Mouse (Mus musculus) liver, postnatal 0 days (tissue): ENCODE data around the gene Gucd1. TPM values are rescaled to one million over a fixed set of nuclear protein-coding genes. Genes with fewer than 3 reads are reported as not detected.
A peak's percentile ranks its signal among the peaks of the same experiment; 100 is the strongest.

Experiments
- ATAC-seq: fragments of 200-750 bp; cut with Nextera tagmentation; 2 replicates; pipeline ENCODE4 v1.8.0; 2017; ENCODE audit warnings: mild to moderate bottlenecking, moderate library complexity
- DNase-seq: peaks from one replicate; pipeline ENCODE4 v3.0.0-alpha.2; 2016
- H3K27ac ChIP-seq: fragments of 300-500 bp; sonication (generic); 2 replicates; pipeline ENCODE4 v1.5.1; 2014; ENCODE audit warnings: antibody characterized with exemption, moderate library complexity, mild to moderate bottlenecking, low read depth
- H3K27me3 ChIP-seq: fragments of 300-500 bp; sonication (generic); 2 replicates; pipeline ENCODE4 v1.6.1; 2014; ENCODE audit warnings: low read length, control low read depth, mixed read lengths; ENCODE audit not compliant: insufficient read depth
- H3K36me3 ChIP-seq: fragments of 300-500 bp; sonication (generic); replicated peaks from 2 replicates; pipeline ENCODE4 v1.6.1; 2014; ENCODE audit warnings: mild to moderate bottlenecking, control low read depth, low read length, moderate library complexity, mixed read lengths; ENCODE audit not compliant: insufficient read depth
- H3K4me1 ChIP-seq: fragments of 300-500 bp; sonication (generic); 2 replicates; pipeline ENCODE4 v1.6.1; 2014; ENCODE audit warnings: antibody characterized with exemption, mild to moderate bottlenecking, control low read depth; ENCODE audit not compliant: insufficient read depth
- H3K4me2 ChIP-seq: fragments of 300-500 bp; sonication (generic); 2 replicates; pipeline ENCODE4 v1.6.1; 2014; ENCODE audit warnings: low read depth, mild to moderate bottlenecking, low read length, moderate library complexity, mixed read lengths
- H3K4me3 ChIP-seq: fragments of 300-500 bp; sonication (generic); 2 replicates; pipeline ENCODE4 v1.5.1; 2014; ENCODE audit warnings: low read depth, low read length
- H3K9ac ChIP-seq: fragments of 300-500 bp; sonication (generic); replicated peaks from 2 replicates; pipeline ENCODE4 v1.6.1; 2014; ENCODE audit warnings: mild to moderate bottlenecking, moderate library complexity
- H3K9me3 ChIP-seq: fragments of 300-500 bp; sonication (generic); 2 replicates; pipeline ENCODE4 v1.6.1; 2016; ENCODE audit warnings: mild to moderate bottlenecking, control low read depth, low read length, mixed read lengths
- CTCF ChIP-seq: sonication (generic); IDR thresholded peaks from 2 replicates; pipeline ENCODE4 v1.5.1; 2016; ENCODE audit warnings: antibody characterized with exemption, low read depth
- EP300 ChIP-seq: IDR thresholded peaks from 2 replicates; pipeline ENCODE4 v1.6.1; 2016; ENCODE audit warnings: antibody characterized with exemption, low read depth, mild to moderate bottlenecking
- WGBS: fragments of 180-500 bp; shearing (Covaris S2); extraction: QIAGEN DNeasy Blood & Tissue Kit; methylation state at CpG from one replicate; pipeline ENCODE4 v1.1.7; 2014; ENCODE audit not compliant: insufficient replicate concordance; 5-methylcytosine and 5-hydroxymethylcytosine counted together
- polyA plus RNA-seq: library from polyadenylated mRNA; unstranded; fragments of >200 nt; fragmentation: Nextera tagmentation; extraction: Ambion mirVana; gene quantifications from 2 replicates; pipeline ENCODE4 v1.2.1, GENCODE M21; 2015

Gucd1 gene
- polyA plus RNA-seq, 1 experiment from 2014 or later, result 45.6 TPM

DNA sequence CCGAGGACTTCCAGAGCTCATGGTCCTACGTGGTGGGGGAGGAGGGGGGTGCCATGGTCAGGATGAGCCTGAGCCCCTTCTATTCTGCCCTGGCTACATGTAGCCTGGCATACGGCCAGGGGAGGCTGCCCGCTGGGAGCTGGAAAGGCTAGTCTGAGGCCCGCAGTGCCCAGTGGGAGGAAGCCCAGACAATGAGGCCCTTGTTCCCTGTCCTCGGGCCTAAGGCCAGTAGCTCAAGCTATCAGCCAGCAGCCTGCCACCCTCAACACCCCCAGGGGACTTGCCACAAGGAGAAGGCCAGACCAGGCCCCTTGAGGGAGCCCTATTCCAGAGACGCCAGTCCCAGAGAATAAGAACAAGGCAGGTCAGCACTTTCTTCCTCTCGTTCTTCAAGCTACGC lies 38.3 kb upstream of the Gucd1 start:
- no peak for ATAC-seq
- no peak for TF ChIP-seq EP300
- TF ChIP-seq CTCF, result no peak

DNA sequence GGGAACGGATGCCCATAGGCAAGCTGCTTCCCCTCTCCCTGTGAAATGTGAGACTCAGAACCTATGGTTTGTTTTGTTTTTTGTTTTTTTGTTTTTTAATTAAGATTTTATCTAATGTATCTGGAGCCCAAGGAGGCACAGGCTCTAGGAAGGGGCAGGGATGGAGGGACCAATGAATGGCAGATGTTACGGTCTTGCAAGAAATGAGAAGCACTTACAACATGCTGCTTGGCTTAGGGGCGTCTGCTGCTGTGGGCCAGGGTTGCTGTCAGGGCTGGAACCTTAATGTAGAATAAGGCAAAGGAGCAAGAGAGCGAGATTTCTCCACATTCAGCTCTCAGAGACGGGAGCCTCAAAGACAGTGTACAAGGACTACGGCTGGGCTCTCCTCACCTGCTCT lies 37.8 kb upstream of the Gucd1 start:
- Histone ChIP-seq H3K27ac (no peak overlapping the region), H3K9ac (no peak overlapping the region), H3K4me1 (peaks cover 16% of the 10 kb centered on the region), H3K9me3 (no peaks in the 10 kb centered on the region), H3K4me2 (no peak overlapping the region), H3K4me3 (no peak overlapping the region), H3K36me3 (no peaks in the 10 kb centered on the region), H3K27me3 (peaks cover 22% of the 10 kb centered on the region)
- DNase-seq (no peak), ATAC-seq (no peak)
- 79% methylated on average over 6 of the region's 6 CpGs for WGBS
- no peak for TF ChIP-seq CTCF
- TF ChIP-seq EP300, result no peak

More for the DNA sequence above, 38.3 kb upstream of the Gucd1 start:
- Histone ChIP-seq H3K27ac (no peak overlapping the region), H3K4me1 (peaks cover 16% of the 10 kb centered on the region), H3K36me3 (no peaks in the 10 kb centered on the region), H3K9me3 (no peaks in the 10 kb centered on the region), H3K4me3 (no peak overlapping the region), H3K4me2 (no peak overlapping the region), H3K9ac (no peak overlapping the region), H3K27me3 (peaks cover 27% of the 10 kb centered on the region)
- WGBS, result 76% methylated on average over 9 of the region's 9 CpGs
- no peak for DNase-seq

DNA sequence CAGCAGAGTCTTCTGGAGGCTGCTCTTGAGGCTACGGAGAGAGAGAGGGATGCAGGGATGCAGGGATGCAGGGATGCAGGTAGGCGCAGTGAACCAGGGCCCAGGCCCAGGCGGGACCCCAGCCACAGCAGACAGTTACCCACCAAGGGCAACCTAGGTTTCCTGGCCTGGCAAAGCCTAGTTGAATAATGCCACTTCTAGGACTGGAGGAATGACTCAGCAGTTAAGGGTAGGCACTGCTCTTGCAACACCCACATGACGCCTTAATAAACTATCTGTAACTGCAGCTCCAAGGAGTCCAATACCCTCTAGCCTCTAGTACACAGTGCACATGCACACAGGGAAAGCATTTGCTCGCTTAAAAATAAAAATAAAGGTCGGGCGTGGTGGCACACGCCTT lies 36.3 kb upstream of the Gucd1 start:
- WGBS, result 62% methylated on average over 8 of the region's 8 CpGs

DNA sequence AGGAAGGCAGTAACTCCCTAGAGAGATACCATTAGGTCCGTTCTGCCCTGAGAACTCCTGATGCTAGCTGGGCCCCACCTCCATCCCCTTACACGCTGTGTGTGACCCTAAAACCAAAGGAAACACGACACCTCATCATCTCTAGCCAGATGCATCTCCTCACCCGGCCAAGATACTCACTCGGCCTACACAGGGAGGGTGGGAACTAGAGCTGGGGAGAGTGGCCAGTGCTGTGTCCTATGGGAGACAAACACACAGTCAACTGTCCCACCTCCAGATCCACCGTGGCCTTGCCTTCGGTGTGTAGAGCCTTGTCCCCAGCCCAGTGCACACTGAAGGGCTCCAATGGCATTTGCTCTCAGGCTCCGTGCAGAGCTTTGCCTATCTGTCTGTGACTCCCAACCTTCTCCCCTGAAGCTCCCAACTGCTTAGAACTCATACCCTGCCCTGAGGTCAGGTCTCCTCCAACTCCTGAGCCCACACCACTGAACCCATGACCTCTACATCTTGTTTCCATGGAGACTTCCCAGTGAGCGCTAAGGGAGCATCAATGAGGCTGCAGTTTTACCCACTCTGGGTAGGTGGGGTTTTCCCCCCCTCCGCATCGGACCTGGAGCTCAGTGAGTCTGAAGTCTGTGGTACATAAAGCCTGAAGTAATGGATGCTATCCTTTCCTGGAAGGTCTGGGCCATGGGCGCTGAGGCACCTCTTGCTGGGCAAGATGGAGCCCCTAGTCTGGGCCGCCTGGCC lies 35.1 kb upstream of the Gucd1 start:
- H3K4me1 ChIP-seq, result peaks cover 17% of the 10 kb centered on the region
- H3K4me3 ChIP-seq, result no peak overlapping the region
- no peak overlapping the region for H3K27ac ChIP-seq
- ATAC-seq (no peak), DNase-seq (no peak)
- 74% methylated on average over 13 of the region's 13 CpGs for WGBS
- H3K9ac ChIP-seq, result no peak overlapping the region
- TF ChIP-seq CTCF (no peak), EP300 (no peak)
- H3K27me3 ChIP-seq, result no peaks in the 10 kb centered on the region
- H3K36me3 ChIP-seq, result no peaks in the 10 kb centered on the region
- H3K4me2 ChIP-seq, result no peak overlapping the region
- no peaks in the 10 kb centered on the region for H3K9me3 ChIP-seq

More for the DNA sequence above, 36.3 kb upstream of the Gucd1 start:
- no peak overlapping the region for H3K4me3 ChIP-seq
- H3K27me3 ChIP-seq, result peaks cover 8% of the 10 kb centered on the region
- no peaks in the 10 kb centered on the region for H3K36me3 ChIP-seq
- no peak for ATAC-seq
- H3K9ac ChIP-seq, result no peak overlapping the region
- TF ChIP-seq CTCF (no peak), EP300 (no peak)
- no peak overlapping the region for H3K4me2 ChIP-seq
- peaks cover 14% of the 10 kb centered on the region for H3K4me1 ChIP-seq
- H3K27ac ChIP-seq, result no peak overlapping the region
- DNase-seq, result no peak
- no peaks in the 10 kb centered on the region for H3K9me3 ChIP-seq

DNA sequence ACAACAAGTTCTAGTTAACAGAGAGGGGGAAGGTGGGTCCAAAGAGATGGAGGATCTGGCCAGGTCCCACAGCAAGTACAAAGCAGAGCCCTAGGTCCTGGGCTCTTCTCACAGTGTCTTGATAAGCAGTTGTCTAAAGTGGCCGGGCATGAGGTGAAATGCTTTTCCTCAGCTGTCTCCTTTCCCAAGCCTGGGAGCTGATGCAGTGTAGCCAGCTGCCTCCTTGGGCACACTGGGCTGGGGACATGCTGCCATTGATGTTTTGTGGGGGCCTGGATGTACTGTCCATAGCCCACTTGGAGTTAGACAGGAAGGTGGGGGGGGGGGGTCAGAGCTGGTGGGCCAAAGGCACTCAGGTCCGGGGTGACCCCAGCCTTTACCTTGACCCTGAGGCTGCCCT lies 34.3 kb upstream of the Gucd1 start:
- Histone ChIP-seq H3K9me3 (no peaks in the 10 kb centered on the region), H3K27ac (no peak overlapping the region), H3K4me2 (no peak overlapping the region), H3K4me3 (no peak overlapping the region), H3K9ac (no peak overlapping the region), H3K27me3 (no peaks in the 10 kb centered on the region), H3K36me3 (no peaks in the 10 kb centered on the region), H3K4me1 (peaks cover 17% of the 10 kb centered on the region)
- TF ChIP-seq EP300 (no peak), CTCF (no peak)
- 75% methylated on average over 2 of the region's 2 CpGs for WGBS
- no peak for DNase-seq
- no peak for ATAC-seq

DNA sequence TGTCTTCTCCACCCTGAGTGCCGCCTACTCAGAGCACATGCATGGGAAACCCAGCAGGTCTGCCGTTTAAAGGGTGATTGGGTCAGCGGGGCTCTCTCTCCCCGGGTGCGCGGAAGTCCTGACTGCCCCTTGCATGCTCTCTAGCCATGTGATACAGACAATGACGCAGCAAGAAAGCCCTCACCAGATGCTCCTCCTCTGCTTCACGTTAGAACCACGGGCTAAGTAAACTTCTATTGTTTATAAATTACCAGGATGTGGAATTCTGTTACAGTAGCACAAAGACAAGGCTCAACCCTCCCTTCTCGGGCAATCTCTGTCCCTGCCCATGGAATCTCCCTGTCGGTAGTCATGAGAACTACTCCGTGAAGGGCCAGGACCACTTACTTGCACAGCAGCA lies 33.4 kb upstream of the Gucd1 start:
- 31% methylated on average over 12 of the region's 12 CpGs for WGBS
- no peak for DNase-seq
- Histone ChIP-seq H3K4me2 (peak overlapping the region; percentile 40), H3K9me3 (no peaks in the 10 kb centered on the region), H3K27me3 (no peaks in the 10 kb centered on the region), H3K27ac (no peak overlapping the region), H3K9ac (no peak overlapping the region), H3K4me1 (peaks cover 17% of the 10 kb centered on the region), H3K36me3 (no peaks in the 10 kb centered on the region), H3K4me3 (no peak overlapping the region)
- TF ChIP-seq EP300 (no peak), CTCF (no peak)
- 0 out of 2 replicates have a peak, but pooled peaks have one; percentile 12 for ATAC-seq
